7 mouse cellular contexts compared by ENCODE assay signal in genomic region chr10:75950791-75951210, GRCm38 (mm10). TPM values are rescaled to one million over a fixed set of nuclear protein-coding genes. Genes with fewer than 3 reads are reported as not detected.
DNase-seq lines count a peak whose midpoint lies in the region; ATAC-seq lines count a peak whose summit lies in the region.

No protein-coding gene starts in this region.

- peak overlapping the region; percentile 35 for H3K9ac ChIP-seq in lung, embryonic 15.5 days
- H3K9ac ChIP-seq in embryonic facial prominence, embryonic 11.5 days (replicated peaks; ENCODE audit: low read length): peak overlapping the region; percentile 50

- no peak for DNase-seq in lung, postnatal 36 days
- peak; percentile 62 for DNase-seq in embryonic facial prominence, embryonic 11.5 days (ENCODE audit: low spot score)
- DNase-seq in induced T-regulatory cell, adult 2 months (ENCODE audit: low read depth): peak; percentile 40
- peak; percentile 47 for DNase-seq in midbrain, embryonic 10.5 days (ENCODE audit: low spot score)
- peak; percentile 61 for DNase-seq in thymus, postnatal 14 days
- DNase-seq in layer of hippocampus, adult 9-10 months (ENCODE audit: low spot score): no peak

- H3K4me1 ChIP-seq in lung, embryonic 15.5 days: peaks cover 11% of the 10 kb centered on the region
- no peaks in the 10 kb centered on the region for H3K4me1 ChIP-seq in embryonic facial prominence, embryonic 11.5 days (ENCODE audit: control insufficient read depth, insufficient read depth, low read length)
- H3K4me1 ChIP-seq in midbrain, embryonic 10.5 days: peaks cover 26% of the 10 kb centered on the region

- no peak overlapping the region for H3K27ac ChIP-seq in lung, embryonic 15.5 days
- no peak overlapping the region for H3K27ac ChIP-seq in embryonic facial prominence, embryonic 11.5 days (replicated peaks; ENCODE audit: low read depth, low read length)
- H3K27ac ChIP-seq in midbrain, embryonic 10.5 days (replicated peaks): peak overlapping the region; percentile 76

- 2% methylated on average over 20 of the region's 23 CpGs for WGBS in lung, embryonic 15.5 days
- under 1% methylated on average over 23 of the region's 23 CpGs for WGBS in embryonic facial prominence, embryonic 11.5 days
- WGBS in midbrain, embryonic 10.5 days: 2% methylated on average over 23 of the region's 23 CpGs

- H3K27me3 ChIP-seq in lung, embryonic 15.5 days: peaks cover 23% of the 10 kb centered on the region; the same call in 1 of the 2 replicates
- no peaks in the 10 kb centered on the region for H3K27me3 ChIP-seq in embryonic facial prominence, embryonic 11.5 days (ENCODE audit: control insufficient read depth, insufficient read depth, low read length)
- H3K27me3 ChIP-seq in midbrain, embryonic 10.5 days (ENCODE audit: low read depth, poor library complexity, severe bottlenecking): peaks cover 37% of the 10 kb centered on the region

- H3K36me3 ChIP-seq in lung, embryonic 15.5 days: no peaks in the 10 kb centered on the region
- H3K36me3 ChIP-seq in embryonic facial prominence, embryonic 11.5 days (replicated peaks; ENCODE audit: control insufficient read depth, insufficient read depth, low read depth, low read length): no peaks in the 10 kb centered on the region
- H3K36me3 ChIP-seq in midbrain, embryonic 10.5 days: no peaks in the 10 kb centered on the region

- peak overlapping the region; percentile 41 for H3K4me3 ChIP-seq in lung, embryonic 15.5 days
- H3K4me3 ChIP-seq in embryonic facial prominence, embryonic 11.5 days (ENCODE audit: low read depth, low read length): peak overlapping the region; percentile 41
- H3K4me3 ChIP-seq in midbrain, embryonic 10.5 days: peak overlapping the region; percentile 65

- H3K4me2 ChIP-seq in lung, embryonic 15.5 days: peak overlapping the region; percentile 85
- H3K4me2 ChIP-seq in embryonic facial prominence, embryonic 11.5 days (ENCODE audit: low read depth, low read length): peak overlapping the region; percentile 84

- H3K9me3 ChIP-seq in lung, embryonic 15.5 days: no peaks in the 10 kb centered on the region
- H3K9me3 ChIP-seq in embryonic facial prominence, embryonic 11.5 days (replicated peaks; ENCODE audit: control insufficient read depth, low read length): no peaks in the 10 kb centered on the region
- H3K9me3 ChIP-seq in midbrain, embryonic 10.5 days (replicated peaks): no peaks in the 10 kb centered on the region

- ATAC-seq in lung, embryonic 15.5 days (ENCODE audit: borderline replicate concordance, extremely low read depth, low FRiP score, low TSS enrichment): peak; percentile 64
- ATAC-seq in embryonic facial prominence, embryonic 11.5 days (replicated peaks; ENCODE audit: insufficient number of reproducible peaks, low FRiP score, low TSS enrichment, low read depth): peak; percentile 40; the same call in 1 of the 2 replicates

RNA-seq across cellular contexts. Expression of gene Gm5134, which starts 3.5 kb away (rescaled TPM):
- 0.05 TPM in 1 of 2 replicates, not detected in the other for polyA plus RNA-seq in lung, embryonic 15.5 days (2015; fragmentation: Nextera tagmentation; extraction: Ambion mirVana)
- not detected in 2 replicates for polyA plus RNA-seq in embryonic facial prominence, embryonic 11.5 days (2014; fragmentation: Nextera tagmentation; extraction: Ambion mirVana)
- 0.09 and 0.10 TPM in 2 replicates for polyA plus RNA-seq in midbrain, embryonic 10.5 days (2016; fragmentation: Nextera tagmentation; extraction: Ambion mirVana)

RNA-seq across cellular contexts. Expression of gene Vpreb3, which starts 7.9 kb away (rescaled TPM):
- polyA plus RNA-seq in lung, embryonic 15.5 days (2015; fragmentation: Nextera tagmentation; extraction: Ambion mirVana): 0.55 and 0.95 TPM in 2 replicates
- polyA plus RNA-seq in embryonic facial prominence, embryonic 11.5 days (2014; fragmentation: Nextera tagmentation; extraction: Ambion mirVana): 1.1 TPM in 1 of 2 replicates, not detected in the other
- 0.24 and 0.39 TPM in 2 replicates for polyA plus RNA-seq in midbrain, embryonic 10.5 days (2016; fragmentation: Nextera tagmentation; extraction: Ambion mirVana)

RNA-seq across cellular contexts. Expression of gene Gm867, which starts 10.3 kb away (rescaled TPM):
- 0.42 and 0.59 TPM in 2 replicates for polyA plus RNA-seq in lung, embryonic 15.5 days (2015; fragmentation: Nextera tagmentation; extraction: Ambion mirVana)
- polyA plus RNA-seq in embryonic facial prominence, embryonic 11.5 days (2014; fragmentation: Nextera tagmentation; extraction: Ambion mirVana): 0.29 and 0.62 TPM in 2 replicates
- 0.52 and 0.58 TPM in 2 replicates for polyA plus RNA-seq in midbrain, embryonic 10.5 days (2016; fragmentation: Nextera tagmentation; extraction: Ambion mirVana)

RNA-seq across cellular contexts. Expression of gene Mmp11, which starts 14.5 kb away (rescaled TPM):
- polyA plus RNA-seq in lung, embryonic 15.5 days (2015; fragmentation: Nextera tagmentation; extraction: Ambion mirVana): 75.9 and 83.4 TPM in 2 replicates
- polyA plus RNA-seq in embryonic facial prominence, embryonic 11.5 days (2014; fragmentation: Nextera tagmentation; extraction: Ambion mirVana): 56.1 and 71.9 TPM in 2 replicates
- polyA plus RNA-seq in midbrain, embryonic 10.5 days (2016; fragmentation: Nextera tagmentation; extraction: Ambion mirVana): 23.7 and 38.2 TPM in 2 replicates

RNA-seq across cellular contexts. Expression of gene Chchd10, which starts 17.9 kb away (rescaled TPM):
- polyA plus RNA-seq in lung, embryonic 15.5 days (2015; fragmentation: Nextera tagmentation; extraction: Ambion mirVana): 51.1 and 55.3 TPM in 2 replicates
- 8.7 and 8.8 TPM in 2 replicates for polyA plus RNA-seq in embryonic facial prominence, embryonic 11.5 days (2014; fragmentation: Nextera tagmentation; extraction: Ambion mirVana)
- polyA plus RNA-seq in midbrain, embryonic 10.5 days (2016; fragmentation: Nextera tagmentation; extraction: Ambion mirVana): 6.9 and 7.5 TPM in 2 replicates

Comparison
In these comparisons a context has a peak if more than half of its experiments do, and no peak if none do; other contexts are left out.
1. DNase-seq: peak in embryonic facial prominence, embryonic 11.5 days (single experiment), induced T-regulatory cell, adult 2 months (single experiment), midbrain, embryonic 10.5 days (single experiment) and thymus, postnatal 14 days (single experiment); none in lung, postnatal 36 days (single experiment) and layer of hippocampus, adult 9-10 months (single experiment).
2. Peak in every context shown above with its lines, with median percentiles within 50 percentile points of each other: H3K4me3 ChIP-seq.